ENCODE assay signal across 1 mouse cellular context in the genomic region with DNA sequence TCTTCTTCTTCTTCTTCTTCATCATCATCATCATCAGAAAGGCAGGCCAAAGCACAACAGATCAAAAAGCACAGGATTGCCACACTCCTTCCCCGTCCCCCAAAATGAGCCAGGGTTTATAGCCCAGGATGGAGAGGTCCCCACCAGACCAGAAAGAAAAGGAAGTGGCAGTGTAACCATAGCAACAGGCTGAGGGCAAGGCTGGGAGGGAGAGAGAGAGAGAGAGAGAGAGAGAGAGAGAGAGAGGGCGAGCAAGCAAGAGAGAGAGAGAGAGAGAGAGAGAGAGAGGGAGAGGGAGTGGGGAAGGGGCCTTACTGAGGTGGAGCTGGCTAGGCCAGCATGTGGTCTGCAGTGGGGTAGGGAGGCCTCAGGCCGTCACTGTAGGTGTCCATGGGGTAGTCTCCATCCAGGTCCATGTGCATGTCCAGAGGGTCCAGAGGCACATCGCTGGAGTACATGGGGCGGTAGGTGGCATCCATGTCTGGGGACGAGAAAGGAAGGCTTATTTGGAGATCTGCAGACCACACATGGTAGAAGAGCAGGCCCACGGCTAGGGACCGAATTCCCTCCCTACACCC.
TF ChIP-seq lines count a peak whose summit lies in the region.

No protein-coding gene starts in this region.

TF ChIP-seq in MEL, 35 proteins besides CTCF, POLR2A, EP300 and RAD21:
- TF ChIP-seq JUND (IDR thresholded peaks at IDR 0.05; ENCODE audit: low read depth, low read length) = peak; percentile 99
- TF ChIP-seq MAZ (IDR thresholded peaks at IDR 0.05; ENCODE audit: low read depth, low read length) = 0 out of 2 replicates have a peak, but pooled peaks have one; percentile 40
- TF ChIP-seq CHD2 (IDR thresholded peaks at IDR 0.05; ENCODE audit: low read length) = no peak
- no peak for TF ChIP-seq GABPA (IDR thresholded peaks at IDR 0.05; ENCODE audit: low read depth, low read length)
- no peak for TF ChIP-seq ZNF384 (IDR thresholded peaks at IDR 0.05; ENCODE audit: low read depth, low read length)
- no peak for TF ChIP-seq RCOR1 (IDR thresholded peaks at IDR 0.05; ENCODE audit: low read depth, low read length)
- TF ChIP-seq NELFE (IDR thresholded peaks at IDR 0.05; ENCODE audit: low read depth, low read length) = no peak
- no peak for TF ChIP-seq SMC3 (IDR thresholded peaks at IDR 0.05; ENCODE audit: low read depth, low read length)
- TF ChIP-seq ZC3H11A (IDR thresholded peaks at IDR 0.05; ENCODE audit: low read depth, low read length) = no peak
- no peak for TF ChIP-seq UBTF (IDR thresholded peaks at IDR 0.05; ENCODE audit: borderline replicate concordance, insufficient read depth, low read depth, low read length)
TF ChIP-seq in MEL: peak in this region for 2.
